Mouse (Mus musculus): ENCODE results near the gene Adgrv1.

- no peak for TF ChIP-seq TAL1 (IDR thresholded peaks at IDR 0.05; ENCODE audit: low read length)
- TF ChIP-seq GATA1 (IDR thresholded peaks at IDR 0.05; ENCODE audit: low read length), result no peak
These were observed 488.5 kb downstream of the Adgrv1 start for GRCm38 (mm10) chr13:81144434-81144833.
